Mouse (Mus musculus): ENCODE measurements at regions not wholly inside any gene's neighbourhood (a gene's known extent, or its start where the extent isn't known, plus 50 kb on each side); places are given as distances from the start of the nearest gene placed in this dataset.
"Not testable (repeated sequence)": the region's sequence is repeated elsewhere in the genome, so short reads cannot be mapped to it uniquely, and the experiment has no call there.

GRCm38 (mm10) chr1:30548761-30549160, 325.0 kb downstream of the Phf3 start:
- not testable (repeated sequence) for DNase-seq (ENCODE audit: extremely low spot score)

DNA sequence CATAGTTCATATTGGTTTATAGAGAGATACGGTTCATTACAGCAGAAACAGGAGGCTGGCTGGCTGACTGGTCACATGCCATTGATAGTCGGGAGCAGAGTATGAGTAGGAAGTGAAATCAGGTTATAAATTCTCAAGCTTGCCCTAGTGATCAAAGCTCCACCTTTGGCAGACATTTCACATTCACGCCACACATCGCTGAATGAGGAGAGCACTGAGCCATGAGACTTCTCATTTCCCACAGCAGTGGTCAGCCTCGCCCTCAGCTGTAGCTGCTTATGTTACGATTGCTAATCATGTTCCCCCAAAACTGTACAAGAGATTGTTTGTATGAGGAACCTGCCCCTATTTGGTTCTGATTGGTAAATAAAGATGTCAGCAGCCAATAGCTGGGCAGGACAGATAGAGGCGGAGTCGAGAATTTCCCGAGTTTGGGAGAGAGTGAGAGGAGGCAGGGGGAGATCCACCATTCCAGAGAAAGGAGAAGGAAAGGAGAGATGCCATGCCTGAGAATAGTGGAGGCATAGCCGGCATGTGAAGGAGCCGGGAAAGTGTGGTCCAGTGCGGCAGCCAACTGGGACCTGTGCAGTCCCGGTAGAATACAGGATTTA, 333.5 kb downstream of the Phf3 start:
- no peak for DNase-seq (ENCODE audit: extremely low spot score)

GRCm38 (mm10) chr1:30536989-30537975, 336.4 kb downstream of the Phf3 start:
- DNase-seq (ENCODE audit: extremely low spot score) = no peak

GRCm38 (mm10) chr1:30517348-30517747, 356.4 kb downstream of the Phf3 start:
- DNase-seq (ENCODE audit: extremely low spot score) = no peak

GRCm38 (mm10) chr1:30515846-30516245, 357.9 kb downstream of the Phf3 start:
- DNase-seq (ENCODE audit: extremely low spot score) = no peak

DNA sequence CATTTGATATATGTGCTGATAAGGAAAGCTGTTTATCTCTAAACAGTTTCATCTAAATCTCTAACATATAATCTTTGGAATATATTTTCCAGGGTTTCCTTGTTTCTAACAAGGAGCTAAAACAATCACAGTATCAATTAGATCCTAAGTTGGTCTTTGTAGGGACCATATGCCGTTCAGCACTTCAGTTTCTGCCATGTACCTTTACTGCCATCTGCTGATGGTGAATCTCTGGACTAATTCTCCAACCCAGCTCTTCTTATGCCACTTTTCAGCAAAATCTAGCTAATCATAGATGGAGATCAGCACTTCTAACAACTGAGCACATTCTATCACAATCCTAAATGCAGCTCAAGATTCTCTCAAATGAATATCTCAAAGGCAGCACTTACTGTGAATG, 370.5 kb downstream of the Phf3 start:
- no peak for DNase-seq (ENCODE audit: extremely low spot score)

DNA sequence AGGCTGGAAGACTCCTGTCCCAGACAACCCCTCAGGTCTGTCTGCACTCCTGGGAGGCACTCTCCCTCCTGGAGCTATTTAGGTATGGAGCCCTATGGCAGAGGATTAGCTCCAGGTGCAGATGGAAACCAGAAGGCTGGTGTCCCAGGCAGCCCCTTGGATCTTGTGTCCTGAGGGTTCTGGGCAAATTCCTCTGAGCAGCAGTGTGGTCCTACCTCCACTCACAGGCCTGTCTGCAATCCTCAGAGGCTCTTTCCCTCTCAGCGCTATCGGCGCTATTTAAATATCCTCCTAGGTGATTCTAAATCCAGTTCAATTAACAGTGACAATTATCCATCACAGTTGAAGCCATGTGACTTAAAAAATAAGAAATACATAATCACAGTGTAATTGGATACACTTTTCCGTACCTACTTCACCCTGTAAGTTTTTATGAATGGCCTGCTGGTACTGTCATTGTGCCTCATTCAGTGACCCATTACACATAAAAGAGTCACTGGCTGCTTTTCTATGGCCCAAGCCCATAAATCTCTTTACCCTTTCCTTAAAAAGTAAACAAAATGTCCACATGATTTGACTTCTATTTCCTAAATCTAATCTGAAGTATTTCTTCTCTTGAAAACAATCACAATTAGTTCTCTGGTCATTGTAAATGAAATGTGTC, 413.3 kb downstream of the Phf3 start:
- no peak for DNase-seq (ENCODE audit: extremely low spot score)

- no peak for DNase-seq (ENCODE audit: extremely low spot score)
These were observed 435.8 kb downstream of the Phf3 start for GRCm38 (mm10) chr1:30437964-30438363.

DNA sequence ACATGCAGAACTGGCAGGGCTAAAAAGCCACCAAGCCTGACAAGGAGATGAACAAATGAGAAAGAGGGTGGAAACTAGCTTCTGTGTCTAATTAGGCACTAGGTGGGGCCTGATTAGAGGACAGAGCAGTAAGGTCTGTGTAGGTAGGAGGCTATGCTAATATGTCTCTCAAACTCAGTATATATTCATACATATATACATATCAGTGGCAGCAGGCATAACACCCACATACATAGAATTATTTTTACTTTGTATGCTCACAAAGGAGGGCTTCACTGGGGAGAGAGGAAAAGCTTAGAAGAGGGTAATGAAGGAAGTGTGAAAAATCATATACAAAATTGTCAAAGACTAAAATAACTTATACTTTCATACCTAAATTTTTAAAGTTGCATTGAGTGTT, 457.1 kb downstream of the Phf3 start:
- no peak for DNase-seq (ENCODE audit: extremely low spot score)

GRCm38 (mm10) chr1:30414881-30415439, 458.8 kb downstream of the Phf3 start:
- DNase-seq (ENCODE audit: extremely low spot score) = no peak

All from embryo, embryonic 9.5 days (tissue).